20 mouse cellular contexts compared by ENCODE assay signal in genomic region chr7:19826756-19827155, GRCm38 (mm10). TPM values are rescaled to one million over a fixed set of nuclear protein-coding genes. Genes with fewer than 3 reads are reported as not detected.
DNase-seq lines count a peak whose midpoint lies in the region; ATAC-seq lines count a peak whose summit lies in the region.
"Had no signal": no experiment of that assay in that cellular context is flagged by ENCODE, and none has a peak within 500 bp of the region (broad histone marks: within the 10 kb centered on the region; RNA-seq: fewer than 3 reads in every experiment).

No protein-coding gene starts in this region.

- H3K4me3 ChIP-seq in heart, embryonic 11.5 days (ENCODE audit: low read depth, low read length), result no peak overlapping the region
- H3K4me3 ChIP-seq in intestine, embryonic 16.5 days (ENCODE audit: low read length), result no peak overlapping the region
- no peak overlapping the region for H3K4me3 ChIP-seq in neural tube, embryonic 15.5 days (replicated peaks)
- H3K4me3 ChIP-seq: heart, embryonic 15.5 days; layer of hippocampus, adult 2 months; midbrain, embryonic 10.5 days had no signal

- H3K27ac ChIP-seq in heart, embryonic 11.5 days (ENCODE audit: low read depth, low read length), result no peak overlapping the region
- H3K27ac ChIP-seq in intestine, embryonic 16.5 days (ENCODE audit: low read length), result peak overlapping the region; percentile 15; the same call in 1 of the 2 replicates
- H3K27ac ChIP-seq in neural tube, embryonic 15.5 days (replicated peaks), result no peak overlapping the region
- H3K27ac ChIP-seq: heart, embryonic 15.5 days; layer of hippocampus, adult 2 months; midbrain, embryonic 10.5 days had no signal

- peaks cover 8% of the 10 kb centered on the region for H3K27me3 ChIP-seq in heart, embryonic 11.5 days (ENCODE audit: control insufficient read depth, insufficient read depth, low read length)
- 0 out of 2 replicates have a peak, but pooled peaks cover 3% of the 10 kb centered on the region for H3K27me3 ChIP-seq in intestine, embryonic 16.5 days (replicated peaks; ENCODE audit: control insufficient read depth, insufficient read depth, low read length)
- peaks cover 32% of the 10 kb centered on the region for H3K27me3 ChIP-seq in neural tube, embryonic 15.5 days (replicated peaks)

- H3K36me3 ChIP-seq in heart, embryonic 11.5 days (ENCODE audit: control insufficient read depth, insufficient read depth, low read length), result no peaks in the 10 kb centered on the region
- no peaks in the 10 kb centered on the region for H3K36me3 ChIP-seq in intestine, embryonic 16.5 days (ENCODE audit: control insufficient read depth, insufficient read depth, low read length)
- H3K36me3 ChIP-seq in neural tube, embryonic 15.5 days, result no peaks in the 10 kb centered on the region
- H3K36me3 ChIP-seq: heart, embryonic 15.5 days; midbrain, embryonic 10.5 days had no signal

- 51% methylated on average over 6 of the region's 6 CpGs for WGBS in heart, embryonic 11.5 days (ENCODE audit: insufficient replicate concordance)
- 35% methylated on average over 6 of the region's 6 CpGs for WGBS in intestine, embryonic 16.5 days
- WGBS in neural tube, embryonic 15.5 days, result 49% methylated on average over 6 of the region's 6 CpGs

- ATAC-seq in heart, embryonic 11.5 days (replicated peaks; ENCODE audit: insufficient number of reproducible peaks, low FRiP score, low TSS enrichment), result no peak
- no peak for ATAC-seq in intestine, embryonic 16.5 days
- no peak for ATAC-seq in neural tube, embryonic 15.5 days (ENCODE audit: low FRiP score)
- ATAC-seq in megakaryocyte, adult 5-6 weeks (ENCODE audit: poor library complexity, severe bottlenecking), result no peak
- ATAC-seq: CD4-positive, CD25-positive, alpha-beta regulatory T cell, adult 4 months; hindbrain, embryonic 16.5 days; lung, postnatal 0 days had no signal

- intact Hi-C loops in heart, postnatal 10 days (cut with DNase I), result no loop called here

- no peak overlapping the region for H3K9ac ChIP-seq in heart, embryonic 11.5 days (ENCODE audit: low read depth, low read length)
- peak overlapping the region; percentile 33; the same call in 1 of the 2 replicates for H3K9ac ChIP-seq in intestine, embryonic 16.5 days (ENCODE audit: low read depth, low read length)
- no peak overlapping the region for H3K9ac ChIP-seq in neural tube, embryonic 15.5 days (replicated peaks)
- H3K9ac ChIP-seq: heart, embryonic 15.5 days had no signal

- peaks cover 3% of the 10 kb centered on the region for H3K9me3 ChIP-seq in heart, embryonic 11.5 days (replicated peaks; ENCODE audit: control insufficient read depth, low read length)
- H3K9me3 ChIP-seq in intestine, embryonic 16.5 days (ENCODE audit: control insufficient read depth, low read length), result peaks cover 3% of the 10 kb centered on the region; the same call in 1 of the 2 replicates
- no peaks in the 10 kb centered on the region for H3K9me3 ChIP-seq in neural tube, embryonic 15.5 days (replicated peaks)
- H3K9me3 ChIP-seq: heart, embryonic 15.5 days; midbrain, embryonic 10.5 days had no signal

- peak; percentile 34 to 53 for DNase-seq in heart, postnatal 10 days
- DNase-seq in 3T3-L1 (ENCODE audit: low read depth, low spot score), result peak; percentile 62
- DNase-seq in R1 (ENCODE audit: low read depth, low spot score), result peak; percentile 91
- DNase-seq in thymus, postnatal 0 days (ENCODE audit: low spot score), result no peak
- DNase-seq: adrenal gland, postnatal 36 days; thymus, postnatal 14 days had no signal

- H3K4me1 ChIP-seq in heart, embryonic 11.5 days (ENCODE audit: control insufficient read depth, insufficient read depth, low read length), result peaks cover 18% of the 10 kb centered on the region
- peaks cover 55% of the 10 kb centered on the region for H3K4me1 ChIP-seq in intestine, embryonic 16.5 days (ENCODE audit: control insufficient read depth, insufficient read depth, low read length)
- H3K4me1 ChIP-seq in neural tube, embryonic 15.5 days, result peaks cover 17% of the 10 kb centered on the region

- no peak overlapping the region for H3K4me2 ChIP-seq in heart, embryonic 11.5 days
- no peak overlapping the region for H3K4me2 ChIP-seq in intestine, embryonic 16.5 days (ENCODE audit: low read depth, low read length)
- no peak overlapping the region for H3K4me2 ChIP-seq in neural tube, embryonic 15.5 days
- H3K4me2 ChIP-seq: heart, embryonic 15.5 days; liver, embryonic 11.5 days had no signal

RNA-seq across cellular contexts. Expression of gene Bcl3, which starts 4.2 kb away (rescaled TPM):
- 1 to 10 TPM; 5.6 to 5.7 TPM for total RNA-seq in heart, postnatal 10 days (2021)
- 1.0 and 1.5 TPM in 2 replicates for polyA plus RNA-seq in heart, embryonic 11.5 days (2014; fragmentation: Nextera tagmentation; extraction: Ambion mirVana)
- polyA plus RNA-seq in intestine, embryonic 16.5 days (2015; fragmentation: Nextera tagmentation; extraction: Ambion mirVana), result 15.5 and 15.6 TPM in 2 replicates
- polyA plus RNA-seq in neural tube, embryonic 15.5 days (2015; fragmentation: Nextera tagmentation; extraction: Ambion mirVana), result 1.2 and 5.2 TPM in 2 replicates
- 9.5 and 13.1 TPM in 2 replicates for polyA plus RNA-seq in thymus, postnatal 0 days (2015; fragmentation: Nextera tagmentation; extraction: Ambion mirVana)
- total RNA-seq in megakaryocyte, adult 5-6 weeks (2015), result 29.2 and 39.1 TPM in 2 replicates
- 9.7 and 17.1 TPM in 2 replicates for total RNA-seq in megakaryocyte, adult 5-6 weeks (2017)

RNA-seq across cellular contexts. Expression of gene Gm19345, which starts 25.0 kb away (rescaled TPM):
- total RNA-seq in heart, postnatal 10 days (2021), result not detected
- not detected in 2 replicates for polyA plus RNA-seq in heart, embryonic 11.5 days (2014; fragmentation: Nextera tagmentation; extraction: Ambion mirVana)
- polyA plus RNA-seq in intestine, embryonic 16.5 days (2015; fragmentation: Nextera tagmentation; extraction: Ambion mirVana), result 0.13 and 0.27 TPM in 2 replicates
- 14.3 and 17.3 TPM in 2 replicates for polyA plus RNA-seq in neural tube, embryonic 15.5 days (2015; fragmentation: Nextera tagmentation; extraction: Ambion mirVana)
- polyA plus RNA-seq in thymus, postnatal 0 days (2015; fragmentation: Nextera tagmentation; extraction: Ambion mirVana), result not detected in 2 replicates
- not detected in 2 replicates for total RNA-seq in megakaryocyte, adult 5-6 weeks (2015)
- total RNA-seq in megakaryocyte, adult 5-6 weeks (2017), result not detected in 2 replicates
- total RNA-seq: common myeloid progenitor, adult 5-6 weeks had no signal
- polyA plus RNA-seq: CD4-positive, CD25-positive, alpha-beta regulatory T cell, adult 4 months; heart, embryonic 15.5 days; liver, embryonic 11.5 days; midbrain, embryonic 10.5 days had no signal

RNA-seq across cellular contexts. Expression of gene Cblc, which starts 30.1 kb away (rescaled TPM):
- under 1 TPM in 1 of 2 experiments, not detected in 1; 0.50 TPM for total RNA-seq in heart, postnatal 10 days (2021)
- polyA plus RNA-seq in heart, embryonic 11.5 days (2014; fragmentation: Nextera tagmentation; extraction: Ambion mirVana), result 0.20 and 0.24 TPM in 2 replicates
- 32.6 and 42.1 TPM in 2 replicates for polyA plus RNA-seq in intestine, embryonic 16.5 days (2015; fragmentation: Nextera tagmentation; extraction: Ambion mirVana)
- 0.69 and 2.2 TPM in 2 replicates for polyA plus RNA-seq in neural tube, embryonic 15.5 days (2015; fragmentation: Nextera tagmentation; extraction: Ambion mirVana)
- 2.6 and 4.2 TPM in 2 replicates for polyA plus RNA-seq in thymus, postnatal 0 days (2015; fragmentation: Nextera tagmentation; extraction: Ambion mirVana)
- total RNA-seq in megakaryocyte, adult 5-6 weeks (2015), result not detected in 2 replicates
- total RNA-seq in megakaryocyte, adult 5-6 weeks (2017), result not detected in 2 replicates
- total RNA-seq: adrenal gland, postnatal 36 days; common myeloid progenitor, adult 5-6 weeks; layer of hippocampus, adult 2 months; left cerebral cortex, postnatal 10 days had no signal
- polyA plus RNA-seq: CD4-positive, CD25-positive, alpha-beta regulatory T cell, adult 4 months; frontal cortex, adult 2 months had no signal

RNA-seq across cellular contexts. Expression of gene Ceacam16, which starts 34.3 kb away (rescaled TPM):
- not detected for total RNA-seq in heart, postnatal 10 days (2021)
- polyA plus RNA-seq in heart, embryonic 11.5 days (2014; fragmentation: Nextera tagmentation; extraction: Ambion mirVana), result not detected in 2 replicates
- polyA plus RNA-seq in intestine, embryonic 16.5 days (2015; fragmentation: Nextera tagmentation; extraction: Ambion mirVana), result not detected in 2 replicates
- 0.69 and 1.2 TPM in 2 replicates for polyA plus RNA-seq in neural tube, embryonic 15.5 days (2015; fragmentation: Nextera tagmentation; extraction: Ambion mirVana)
- 0.46 and 0.59 TPM in 2 replicates for polyA plus RNA-seq in thymus, postnatal 0 days (2015; fragmentation: Nextera tagmentation; extraction: Ambion mirVana)
- total RNA-seq in megakaryocyte, adult 5-6 weeks (2015), result 0.47 and 0.75 TPM in 2 replicates
- total RNA-seq in megakaryocyte, adult 5-6 weeks (2017), result 0.18 and 0.28 TPM in 2 replicates
- total RNA-seq: adrenal gland, postnatal 36 days; common myeloid progenitor, adult 5-6 weeks; layer of hippocampus, adult 2 months; left cerebral cortex, postnatal 10 days had no signal
- polyA plus RNA-seq: CD4-positive, CD25-positive, alpha-beta regulatory T cell, adult 4 months; frontal cortex, adult 2 months; heart, embryonic 15.5 days; liver, embryonic 11.5 days; midbrain, embryonic 10.5 days had no signal

RNA-seq across cellular contexts. Expression of gene Bcam, which starts 55.9 kb away (rescaled TPM):
- total RNA-seq in heart, postnatal 10 days (2021), result 100 to 1,000 TPM; 299 to 317 TPM
- 163 and 173 TPM in 2 replicates for polyA plus RNA-seq in heart, embryonic 11.5 days (2014; fragmentation: Nextera tagmentation; extraction: Ambion mirVana)
- polyA plus RNA-seq in intestine, embryonic 16.5 days (2015; fragmentation: Nextera tagmentation; extraction: Ambion mirVana), result 58.7 and 62.7 TPM in 2 replicates
- polyA plus RNA-seq in neural tube, embryonic 15.5 days (2015; fragmentation: Nextera tagmentation; extraction: Ambion mirVana), result 26.3 and 37.0 TPM in 2 replicates
- 29.7 and 30.9 TPM in 2 replicates for polyA plus RNA-seq in thymus, postnatal 0 days (2015; fragmentation: Nextera tagmentation; extraction: Ambion mirVana)
- not detected in 2 replicates for total RNA-seq in megakaryocyte, adult 5-6 weeks (2015)
- total RNA-seq in megakaryocyte, adult 5-6 weeks (2017), result 0.29 TPM in 1 of 2 replicates, not detected in the other

Comparison
In these comparisons a context has a peak if more than half of its experiments do, and no peak if none do; other contexts are left out.
1. RNA of gene Gm19345, which starts 25.0 kb away (polyA plus RNA-seq): 14.3 to 17.3 TPM in neural tube, embryonic 15.5 days; 0.13 to 0.27 TPM in intestine, embryonic 16.5 days, not detected in thymus, postnatal 0 days and not detected in heart, embryonic 11.5 days; every median in the first group is over 10 times any median in the second.